Mouse (Mus musculus) limb, embryonic 11.5 days (tissue): Measurements from ENCODE around the gene Gm2916. TPM values are rescaled to one million over a fixed set of nuclear protein-coding genes. Genes with fewer than 3 reads are reported as not detected.
"Not testable (repeated sequence)": the region's sequence is repeated elsewhere in the genome, so short reads cannot be mapped to it uniquely, and the experiment has no call there.

Source experiments
- ATAC-seq: fragments of 200-750 bp; cut with Nextera tagmentation; 2 replicates; pipeline ENCODE4 v1.8.0; 2017; ENCODE audit warnings: low read depth; ENCODE audit not compliant: insufficient number of reproducible peaks, low FRiP score, low TSS enrichment
- DNase-seq: peaks from one replicate; pipeline ENCODE4 v3.0.0-alpha.2; 2015; ENCODE audit warnings: low spot score
- H3K27ac ChIP-seq: fragments of 300-500 bp; sonication (generic); replicated peaks from 2 replicates; pipeline ENCODE4 v1.5.1; 2014; ENCODE audit warnings: low read depth, mild to moderate bottlenecking, low read length
- H3K27me3 ChIP-seq: fragments of 300-500 bp; sonication (generic); 2 replicates; pipeline ENCODE4 v1.6.1; 2014; ENCODE audit warnings: mild to moderate bottlenecking, low read length, mixed read lengths; ENCODE audit not compliant: control insufficient read depth, insufficient read depth
- H3K36me3 ChIP-seq: fragments of 300-500 bp; sonication (generic); 2 replicates; pipeline ENCODE4 v1.6.1; 2014; ENCODE audit warnings: mild to moderate bottlenecking, low read length, moderate library complexity, mixed read lengths; ENCODE audit not compliant: control insufficient read depth, insufficient read depth
- H3K4me1 ChIP-seq: fragments of 300-500 bp; sonication (generic); 2 replicates; pipeline ENCODE4 v1.6.1; 2014; ENCODE audit warnings: low read length, mixed read lengths; ENCODE audit not compliant: control insufficient read depth, insufficient read depth
- H3K4me2 ChIP-seq: fragments of 300-500 bp; sonication (generic); 2 replicates; pipeline ENCODE4 v1.6.1; 2014; ENCODE audit warnings: low read depth, mild to moderate bottlenecking, moderate library complexity; ENCODE audit not compliant: severe bottlenecking
- H3K4me3 ChIP-seq: fragments of 300-500 bp; sonication (generic); 2 replicates; pipeline ENCODE4 v1.5.1; 2014; ENCODE audit warnings: low read depth, low read length
- H3K9ac ChIP-seq: fragments of 300-500 bp; sonication (generic); 2 replicates; pipeline ENCODE4 v1.6.1; 2014; ENCODE audit warnings: mild to moderate bottlenecking, low read length
- H3K9me3 ChIP-seq: fragments of 300-500 bp; sonication (generic); 2 replicates; pipeline ENCODE4 v1.6.1; 2016; ENCODE audit warnings: low read length; ENCODE audit not compliant: control insufficient read depth
- WGBS: fragments of 180-500 bp; shearing (Covaris S2); extraction: QIAGEN DNeasy Blood & Tissue Kit; methylation state at CpG from one replicate; pipeline ENCODE4 v1.1.7; 2014; 5-methylcytosine and 5-hydroxymethylcytosine counted together
- polyA plus RNA-seq: library from polyadenylated mRNA; unstranded; fragments of >200 nt; fragmentation: Nextera tagmentation; extraction: Ambion mirVana; gene quantifications from 2 replicates; pipeline ENCODE4 v1.2.1, GENCODE M21; 2014

Gm2916 gene
- polyA plus RNA-seq = 0.08 and 0.27 TPM in 2 replicates

- not testable (repeated sequence) for H3K9me3 ChIP-seq, H3K36me3 ChIP-seq, H3K27me3 ChIP-seq, DNase-seq, H3K9ac ChIP-seq, H3K4me3 ChIP-seq, H3K4me1 ChIP-seq, H3K27ac ChIP-seq, H3K4me2 ChIP-seq, ATAC-seq
- WGBS = no CpG with 5 or more reads among the region's 1 CpGs
Measured at GRCm38 (mm10) chr14:3883872-3884271, at the start of gene Gm2916. TSS of gene Gm2916 (plus strand) at chr14:3884172.

GRCm38 (mm10) chr14:3845945-3846344, 38.0 kb upstream of the Gm2916 start, which contains the start of gene Gm3033:
TSS of gene Gm3033 (plus strand) at chr14:3846245.
- DNase-seq, H3K36me3 ChIP-seq, H3K4me3 ChIP-seq, H3K9me3 ChIP-seq, H3K27ac ChIP-seq, H3K4me1 ChIP-seq, H3K4me2 ChIP-seq, ATAC-seq, H3K27me3 ChIP-seq, H3K9ac ChIP-seq: not testable (repeated sequence)
- no CpG with 5 or more reads among the region's 2 CpGs for WGBS

GRCm38 (mm10) chr14:3931456-3931855, 47.5 kb downstream of the Gm2916 start, which contains the start of gene Gm3029:
TSS of gene Gm3029 (plus strand) at chr14:3931756.
- not testable (repeated sequence) for H3K27ac ChIP-seq, DNase-seq, H3K4me2 ChIP-seq, H3K27me3 ChIP-seq, H3K4me3 ChIP-seq, H3K36me3 ChIP-seq, ATAC-seq, H3K9me3 ChIP-seq, H3K4me1 ChIP-seq, H3K9ac ChIP-seq
- no CpG with 5 or more reads among the region's 2 CpGs for WGBS

GRCm38 (mm10) chr14:3963247-3963646, 79.3 kb downstream of the Gm2916 start, which contains the start of gene Gm3095:
TSS of gene Gm3095 (plus strand) at chr14:3963547.
- not testable (repeated sequence) for H3K4me2 ChIP-seq, H3K36me3 ChIP-seq, H3K4me1 ChIP-seq, H3K9ac ChIP-seq, H3K27ac ChIP-seq, H3K4me3 ChIP-seq, ATAC-seq, DNase-seq, H3K9me3 ChIP-seq, H3K27me3 ChIP-seq
- no CpG with 5 or more reads among the region's 2 CpGs for WGBS

Other genes starting within 250 kb of the Gm2916 start
- gene Gm3012, start 249.7 kb upstream of the Gm2916 start, polyA plus RNA-seq = not detected in 2 replicates
- 0.93 and 1.2 TPM in 2 replicates for gene Gm3020, start 232.1 kb upstream of the Gm2916 start, polyA plus RNA-seq
- gene Gm3043, start 195.4 kb upstream of the Gm2916 start, polyA plus RNA-seq = not detected in 2 replicates
- gene Gm3002, start 74.1 kb upstream of the Gm2916 start, polyA plus RNA-seq = 0.29 and 0.44 TPM in 2 replicates
- gene Gm3033, start 37.9 kb upstream of the Gm2916 start, polyA plus RNA-seq = not detected in 2 replicates
- gene Gm3029, start 47.6 kb downstream of the Gm2916 start, polyA plus RNA-seq = not detected in 2 replicates
- not detected in 2 replicates for gene Gm3095, start 79.4 kb downstream of the Gm2916 start, polyA plus RNA-seq
- not detected in 2 replicates for gene Gm3099, start 114.2 kb downstream of the Gm2916 start, polyA plus RNA-seq
- 0.14 and 0.57 TPM in 2 replicates for gene Gm5796, start 139.8 kb downstream of the Gm2916 start, polyA plus RNA-seq
- gene Gm3115, start 199.9 kb downstream of the Gm2916 start, polyA plus RNA-seq = not detected in 2 replicates
- gene Gm8108, start 226.4 kb downstream of the Gm2916 start, polyA plus RNA-seq = 0.09 and 0.54 TPM in 2 replicates